Mouse (Mus musculus) lung, postnatal 4 days (tissue): Measurements from ENCODE around the gene Cps1.

Experiments
- DNase-seq, 2 experiments: peaks; one replicate each; pipeline ENCODE4 v3.0.0; 2021

The Cps1 gene

GRCm38 (mm10) chr1:67235468-67236217 lies 112.8 kb downstream of the Cps1 start:
- no peak for DNase-seq

- no peak for DNase-seq
Observed at GRCm38 (mm10) chr1:67238446-67238845, 115.6 kb downstream of the Cps1 start.

- DNase-seq, result no peak
Observed at GRCm38 (mm10) chr1:67238941-67239340, 116.1 kb downstream of the Cps1 start.

- DNase-seq, result no peak
Observed at GRCm38 (mm10) chr1:67265222-67265621, 142.4 kb downstream of the Cps1 start.

- no peak for DNase-seq
Observed at GRCm38 (mm10) chr1:67267972-67268371, 145.1 kb downstream of the Cps1 start.

- no peak for DNase-seq
Observed at GRCm38 (mm10) chr1:67268450-67268849, 145.6 kb downstream of the Cps1 start.

- DNase-seq, result no peak
Observed at GRCm38 (mm10) chr1:67276270-67276669, 153.4 kb downstream of the Cps1 start.
